Mouse (Mus musculus) skeletal muscle tissue, adult 2 months (tissue): ENCODE data around the gene Cttnbp2.
"Not testable (repeated sequence)": the region's sequence is repeated elsewhere in the genome, so short reads cannot be mapped to it uniquely, and the experiment has no call there.

Source experiments
- DNase-seq: peaks from one replicate; pipeline ENCODE4 v3.0.0-alpha.2; 2012; ENCODE audit warnings: low read depth, low spot score

Cttnbp2 gene

DNA sequence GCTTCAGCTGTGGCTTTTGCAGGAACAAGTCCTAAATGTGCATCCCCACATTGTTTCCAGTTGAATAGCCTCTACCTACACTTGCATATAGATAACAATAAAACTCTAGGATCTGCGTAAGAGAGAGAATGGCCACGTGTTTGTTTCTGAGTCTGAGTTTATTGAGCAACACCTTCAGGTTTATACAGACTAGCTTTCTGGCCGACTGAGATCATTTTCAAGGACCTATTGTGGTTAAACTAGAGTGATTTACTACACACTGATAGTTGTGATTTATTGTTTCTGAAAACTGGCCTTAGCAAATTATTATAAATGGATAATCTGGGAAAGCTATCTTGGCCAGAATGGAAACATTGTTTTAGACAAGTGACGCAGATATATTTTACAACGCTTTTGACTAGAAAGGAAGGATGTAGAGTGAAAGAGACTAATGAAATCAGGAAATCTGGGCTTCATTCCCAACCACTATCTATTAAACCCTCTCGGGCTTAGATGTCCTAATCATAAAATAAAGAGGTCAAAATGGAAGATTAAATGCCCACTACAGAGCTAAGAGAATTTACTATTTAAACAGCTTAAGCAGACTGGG, 96.7 kb downstream of the Cttnbp2 start:
- DNase-seq = no peak

GRCm38 (mm10) chr6:18415961-18416360, 98.7 kb downstream of the Cttnbp2 start:
- DNase-seq = no peak

GRCm38 (mm10) chr6:18411505-18412225, 103.0 kb downstream of the Cttnbp2 start:
- DNase-seq = no peak

- DNase-seq = no peak
Observed at GRCm38 (mm10) chr6:18408445-18408844, 106.2 kb downstream of the Cttnbp2 start.

DNA sequence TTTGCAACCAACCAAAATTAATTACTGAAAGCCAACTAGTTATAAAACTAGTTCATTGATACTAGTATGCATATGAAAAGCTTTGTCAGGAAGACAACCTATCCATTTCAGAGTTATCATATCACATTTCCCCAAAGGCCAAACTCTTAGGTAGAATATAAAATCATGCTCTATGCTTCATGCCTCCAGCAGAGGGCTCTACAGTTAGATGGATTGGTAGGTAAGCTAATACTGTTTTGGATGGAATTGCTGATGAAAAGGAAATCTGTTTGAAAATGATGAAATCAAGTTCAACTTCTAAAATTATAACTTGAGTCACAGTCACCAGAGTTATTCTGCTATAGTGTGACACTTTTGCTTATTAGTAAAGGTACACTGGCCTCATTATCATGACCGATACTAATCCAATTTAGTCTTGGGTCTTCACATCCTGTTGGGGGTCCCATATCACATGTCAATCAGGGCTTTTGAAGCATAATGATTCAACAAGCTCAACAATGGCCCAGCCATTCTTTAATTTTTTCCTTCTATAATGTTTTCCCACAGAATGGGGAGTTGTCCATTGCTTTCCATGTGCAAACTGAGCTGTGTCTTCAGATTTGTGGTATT, 113.5 kb downstream of the Cttnbp2 start:
- no peak for DNase-seq

DNA sequence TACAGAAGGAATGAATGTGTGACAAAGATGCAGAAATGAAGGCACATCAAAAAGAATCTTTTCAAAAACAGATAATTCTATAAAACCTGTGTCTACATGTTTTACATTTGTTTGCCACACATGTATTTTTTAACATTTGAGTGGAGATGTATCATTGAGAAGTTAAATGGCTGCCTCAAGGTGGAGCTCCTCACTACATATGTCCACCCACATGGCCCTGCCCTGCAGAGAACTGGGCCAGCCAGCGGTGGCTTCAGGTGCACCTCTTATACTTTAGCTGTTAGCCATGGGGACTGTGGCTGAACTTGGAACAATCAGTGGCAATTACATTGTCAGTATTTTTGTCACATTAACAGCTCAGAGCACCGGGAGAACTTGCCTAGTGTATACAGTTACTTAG, 133.3 kb downstream of the Cttnbp2 start:
- no peak for DNase-seq

DNA sequence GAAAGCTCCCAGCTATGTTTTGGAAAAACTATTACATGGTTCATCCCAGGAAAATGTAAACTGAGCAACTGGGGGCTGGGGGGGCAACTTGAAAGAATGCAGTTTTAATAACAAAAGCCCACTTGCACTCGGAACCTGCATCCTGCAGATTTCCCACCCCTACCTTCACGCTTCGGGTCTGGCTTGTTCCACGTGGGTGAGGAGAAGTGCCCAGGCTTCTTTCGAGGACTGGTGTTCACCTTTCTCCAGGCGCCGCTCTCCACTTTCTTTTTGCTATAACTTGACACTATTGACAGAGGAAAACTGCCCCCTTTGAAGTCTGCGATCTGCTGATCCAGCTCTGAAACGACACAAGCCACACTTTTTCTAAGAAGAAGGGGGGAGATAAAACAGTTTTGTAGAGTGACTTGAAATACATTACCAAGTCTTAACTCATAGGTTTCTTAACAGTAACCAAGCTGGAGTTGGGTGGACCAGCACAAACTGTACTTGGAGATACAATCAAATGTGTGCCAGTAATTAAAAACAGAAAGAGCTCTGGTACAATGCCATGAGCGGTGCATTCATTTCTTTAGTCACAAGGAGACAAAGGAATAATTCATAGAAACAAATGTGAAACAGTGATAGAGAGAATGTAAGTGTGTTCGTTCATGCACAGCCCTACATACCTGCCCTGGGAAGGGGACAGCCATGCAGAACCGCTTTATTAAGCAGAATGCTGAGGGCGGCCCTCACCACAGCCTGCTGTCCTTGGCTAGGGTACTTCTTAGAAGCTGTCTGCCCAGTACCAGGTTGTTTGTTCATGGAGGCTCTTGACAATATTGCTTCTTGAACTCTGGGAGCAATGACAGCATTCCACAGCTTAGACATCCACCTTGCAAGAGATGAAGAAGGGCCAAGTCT, 134.1 kb downstream of the Cttnbp2 start:
- no peak for DNase-seq

DNA sequence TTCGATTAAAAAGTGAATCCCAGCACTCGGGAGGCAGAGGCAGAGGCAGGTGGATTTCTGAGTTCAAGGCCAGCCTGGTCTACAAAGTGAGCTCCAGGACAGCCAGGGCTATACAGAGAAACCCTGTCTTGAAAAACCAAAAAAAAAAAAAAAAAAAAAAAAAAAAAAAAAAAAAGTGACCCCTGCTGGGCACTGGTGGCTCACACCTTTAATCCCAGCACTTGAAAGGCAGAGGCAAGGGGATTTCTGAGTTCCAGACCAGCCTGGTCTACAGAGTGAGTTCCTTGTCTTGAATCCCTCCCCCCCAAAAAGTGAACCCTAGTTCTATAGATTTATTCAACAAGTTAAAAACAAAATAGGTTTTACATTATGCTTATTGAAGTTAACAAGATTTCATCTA, 136.9 kb downstream of the Cttnbp2 start:
- DNase-seq = not testable (repeated sequence)

DNA sequence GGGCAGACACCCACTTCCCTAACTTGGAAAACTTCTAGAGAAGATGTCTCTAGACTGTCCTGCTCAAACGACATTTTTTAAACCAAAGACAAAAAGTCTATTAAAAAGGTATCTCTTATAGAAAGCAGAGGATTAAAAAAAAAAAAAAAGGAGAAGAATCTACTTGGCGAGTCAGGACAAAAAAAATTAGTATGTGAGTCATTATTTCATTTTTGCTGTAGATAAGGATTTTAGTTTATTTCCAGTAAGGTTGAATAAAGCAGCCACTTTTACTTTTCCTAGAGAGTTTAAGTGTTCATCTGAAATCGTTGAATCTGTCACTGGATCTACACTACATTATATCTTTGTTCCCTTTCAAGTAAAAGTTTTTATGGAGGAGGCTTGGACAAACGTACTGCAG, 139.9 kb downstream of the Cttnbp2 start:
- DNase-seq = no peak

DNA sequence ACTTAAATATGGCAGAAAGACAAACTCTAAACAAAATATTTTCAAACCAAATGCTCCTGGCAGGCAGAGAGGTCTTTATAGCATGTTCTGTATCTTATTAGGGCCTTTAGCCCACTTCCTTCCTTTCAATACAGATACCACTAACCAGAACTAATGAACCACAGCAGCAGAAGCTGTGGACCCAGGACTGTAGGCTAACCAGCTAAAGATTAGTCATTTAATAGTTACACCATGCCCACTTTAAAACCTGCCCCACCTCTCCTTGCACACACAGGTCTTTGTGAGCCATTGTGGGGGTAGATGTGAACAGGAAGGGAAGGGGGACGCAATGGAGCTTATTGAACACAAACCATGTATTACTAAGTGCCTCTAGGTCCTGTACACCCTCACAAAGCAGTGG, 141.0 kb downstream of the Cttnbp2 start:
- DNase-seq = no peak

GRCm38 (mm10) chr6:18372447-18373228, 142.0 kb downstream of the Cttnbp2 start:
- DNase-seq = peak; percentile 18

DNA sequence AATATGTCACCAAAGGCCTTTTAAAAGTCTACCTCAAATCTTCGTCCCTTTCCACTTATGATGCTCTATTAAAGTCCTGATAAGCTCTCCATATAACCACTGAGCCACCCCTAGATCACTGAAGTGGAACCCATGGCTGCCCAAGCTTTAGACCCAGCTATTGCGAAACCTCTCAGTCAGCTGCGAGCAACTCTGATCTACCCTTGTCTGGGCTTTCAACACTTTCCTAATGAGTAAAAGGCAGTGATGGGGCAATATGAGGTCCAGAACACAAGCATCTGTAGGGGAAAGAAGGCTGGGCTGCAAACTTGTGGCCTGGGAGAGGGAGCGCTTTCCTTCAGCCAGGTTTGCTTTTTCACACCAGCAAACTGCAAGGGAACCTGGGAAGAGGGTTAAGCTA, 144.9 kb downstream of the Cttnbp2 start:
- DNase-seq = no peak

GRCm38 (mm10) chr6:18369054-18369453, 145.6 kb downstream of the Cttnbp2 start:
- DNase-seq = no peak

- no peak for DNase-seq
Observed at GRCm38 (mm10) chr6:18362232-18362631, 152.4 kb downstream of the Cttnbp2 start.

- no peak for DNase-seq
Observed at GRCm38 (mm10) chr6:18360955-18361354, 153.7 kb downstream of the Cttnbp2 start.

DNA sequence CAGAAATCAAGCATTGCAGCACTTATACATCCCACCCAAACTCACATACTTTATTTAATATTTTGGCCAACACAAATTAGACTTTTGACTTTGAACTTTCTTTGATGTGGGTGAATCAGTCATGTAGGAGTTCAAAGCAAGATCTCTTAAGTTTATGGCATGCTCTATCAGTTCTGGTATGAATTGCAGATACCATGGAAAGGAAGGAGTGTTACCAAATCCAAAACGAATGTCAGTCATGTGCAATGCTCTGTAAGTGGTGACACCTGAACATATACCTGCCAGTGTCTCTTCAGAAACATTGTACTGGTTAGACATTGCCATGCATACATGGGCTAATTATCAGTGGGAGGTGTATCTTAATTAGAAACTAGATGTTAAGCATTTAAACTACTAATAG, 154.5 kb downstream of the Cttnbp2 start:
- DNase-seq = no peak

DNA sequence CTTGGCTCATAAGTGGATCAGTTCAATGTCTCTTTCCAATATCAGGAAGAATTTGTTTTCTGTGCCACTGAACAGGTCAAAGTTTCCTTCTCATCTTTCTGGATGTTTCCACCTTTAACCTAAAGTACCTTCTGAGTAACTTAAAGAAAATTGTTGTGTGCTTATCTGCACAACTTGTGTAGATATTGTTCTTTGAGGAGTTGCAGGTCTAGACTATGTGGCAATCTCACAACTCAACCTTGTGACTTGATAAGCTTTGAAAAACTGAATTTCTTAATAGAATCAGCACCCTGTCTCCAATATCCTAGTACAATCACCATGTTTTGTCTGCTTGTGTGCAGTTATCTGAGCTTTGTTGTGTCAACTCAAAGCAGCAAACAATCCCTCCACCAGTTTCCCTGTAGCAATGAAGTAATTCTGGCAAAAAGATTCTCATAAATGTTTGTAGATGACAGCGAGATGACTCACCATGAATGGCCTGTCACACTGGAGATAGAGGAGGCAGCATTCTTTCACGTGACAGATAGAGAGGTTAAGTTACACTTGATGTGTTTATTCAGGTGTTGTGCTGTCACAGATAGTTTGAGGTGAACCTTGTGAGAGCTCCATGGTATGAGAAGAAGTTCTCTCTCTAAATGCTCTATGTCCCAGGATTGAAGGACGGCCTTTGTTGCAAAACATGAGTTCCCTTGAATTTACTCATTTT, 165.3 kb downstream of the Cttnbp2 start:
- no peak for DNase-seq

DNA sequence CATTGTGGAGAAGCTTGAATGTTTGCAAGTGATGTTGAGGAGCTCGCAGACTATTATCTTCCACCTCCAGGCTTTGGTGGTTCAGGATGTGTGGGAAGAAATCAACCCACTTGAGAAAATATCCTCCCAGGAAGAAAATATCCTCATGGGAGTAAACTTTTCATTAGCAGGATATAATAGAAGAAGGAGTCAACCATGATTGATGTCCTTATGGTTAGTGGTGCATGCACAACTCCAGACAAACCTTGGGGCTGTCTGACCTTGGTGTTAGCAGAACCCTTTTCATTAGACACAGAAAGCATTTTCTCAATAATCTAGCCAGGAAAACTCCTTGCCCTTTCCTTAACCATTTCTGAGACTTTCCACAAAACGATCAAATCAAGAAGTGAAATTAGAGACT, 170.4 kb downstream of the Cttnbp2 start:
- DNase-seq = no peak

DNA sequence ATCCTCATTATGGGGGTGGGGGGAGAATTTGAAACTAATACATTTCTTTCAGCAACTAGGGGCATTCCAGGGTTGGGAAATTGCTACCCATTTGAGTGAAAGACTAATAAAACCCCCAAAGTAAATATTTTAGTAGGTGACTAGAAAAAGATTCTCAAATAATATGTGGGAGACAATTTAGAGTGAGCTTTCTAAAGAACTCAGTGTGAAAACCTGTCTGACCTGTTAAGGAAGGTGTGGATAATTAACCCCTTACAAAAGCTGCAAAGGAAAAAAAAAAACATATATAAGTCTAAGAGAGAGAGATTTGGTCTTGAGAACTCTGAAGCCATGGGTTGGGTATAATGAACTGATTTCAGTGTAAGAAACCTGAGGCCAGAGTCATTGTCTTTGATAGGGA, 176.3 kb downstream of the Cttnbp2 start:
- no peak for DNase-seq

- DNase-seq = no peak
Observed at GRCm38 (mm10) chr6:18335393-18335792, 179.2 kb downstream of the Cttnbp2 start.

GRCm38 (mm10) chr6:18322950-18323349, 191.7 kb downstream of the Cttnbp2 start:
- DNase-seq = no peak
